29 mouse cellular contexts compared by ENCODE assay signal in the genomic region with DNA sequence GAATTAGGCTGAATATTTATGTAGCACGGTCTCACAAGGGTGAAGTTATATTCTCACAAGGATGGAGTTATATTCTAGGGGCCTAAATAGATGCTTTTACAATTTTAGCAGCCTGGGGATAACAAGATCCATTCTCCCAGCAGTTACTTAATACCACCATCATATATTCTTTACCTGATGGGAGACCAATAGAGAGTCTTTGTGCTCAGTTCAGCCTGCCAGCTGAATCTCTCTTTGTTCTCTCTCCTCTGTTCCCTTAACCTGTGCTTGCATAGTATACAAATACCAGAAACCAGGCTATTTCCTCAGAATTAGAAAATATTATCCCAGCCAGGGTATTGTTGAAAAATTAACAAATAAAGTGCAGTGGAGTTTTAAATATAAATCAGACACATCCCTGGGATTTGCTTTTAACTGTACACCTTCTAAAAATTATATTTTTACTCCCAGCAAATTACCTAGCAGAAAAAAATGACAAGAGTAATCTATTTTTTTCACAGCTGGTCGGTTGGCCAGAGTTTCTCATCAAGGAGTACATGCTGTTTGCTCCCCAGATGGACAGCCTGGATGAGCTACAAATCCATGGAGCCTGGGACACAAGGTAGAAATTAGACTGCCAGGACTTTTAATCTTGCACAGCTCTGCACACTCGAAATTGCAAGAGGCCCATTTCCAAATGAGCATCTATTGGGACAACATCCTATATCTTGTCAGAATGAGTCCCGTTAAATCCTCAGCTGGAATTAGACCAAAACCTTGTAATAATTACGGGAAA.
A peak's percentile ranks its signal among the peaks of the same experiment; 100 is the strongest.
DNase-seq lines count a peak whose midpoint lies in the region; ATAC-seq and TF ChIP-seq lines count a peak whose summit lies in the region.
"Had no signal": no experiment of that assay in that cellular context is flagged by ENCODE, and none has a peak within 500 bp of the region (broad histone marks: within the 10 kb centered on the region; RNA-seq: fewer than 3 reads in every experiment).

No protein-coding gene starts in this region.

- H3K36me3 ChIP-seq in hindbrain, embryonic 13.5 days: no peaks in the 10 kb centered on the region
- no peaks in the 10 kb centered on the region for H3K36me3 ChIP-seq in hindbrain, embryonic 11.5 days (ENCODE audit: control insufficient read depth, insufficient read depth, low read length)
- no peaks in the 10 kb centered on the region for H3K36me3 ChIP-seq in liver, postnatal 0 days (replicated peaks; ENCODE audit: insufficient read depth, low read length)
- H3K36me3 ChIP-seq: heart, embryonic 13.5 days; intestine, embryonic 15.5 days; limb, embryonic 10.5 days; limb, embryonic 15.5 days; neural tube, embryonic 15.5 days had no signal

- H3K9ac ChIP-seq in hindbrain, embryonic 13.5 days: no peak overlapping the region
- no peak overlapping the region for H3K9ac ChIP-seq in hindbrain, embryonic 11.5 days (ENCODE audit: low read depth, low read length)
- no peak overlapping the region for H3K9ac ChIP-seq in liver, postnatal 0 days (replicated peaks)
- H3K9ac ChIP-seq: heart, embryonic 13.5 days; intestine, embryonic 15.5 days; limb, embryonic 15.5 days; liver, embryonic 14.5 days; lung, embryonic 14.5 days; neural tube, embryonic 15.5 days had no signal

- H3K9me3 ChIP-seq in hindbrain, embryonic 13.5 days: no peaks in the 10 kb centered on the region
- H3K9me3 ChIP-seq in hindbrain, embryonic 11.5 days (ENCODE audit: control insufficient read depth, low read length): no peaks in the 10 kb centered on the region
- no peaks in the 10 kb centered on the region for H3K9me3 ChIP-seq in liver, postnatal 0 days (ENCODE audit: low read length)
- H3K9me3 ChIP-seq: heart, embryonic 13.5 days; intestine, embryonic 15.5 days; limb, embryonic 10.5 days; limb, embryonic 15.5 days; neural tube, embryonic 15.5 days had no signal

- no peaks in the 10 kb centered on the region for H3K4me1 ChIP-seq in hindbrain, embryonic 13.5 days (replicated peaks)
- no peaks in the 10 kb centered on the region for H3K4me1 ChIP-seq in hindbrain, embryonic 11.5 days (replicated peaks; ENCODE audit: control insufficient read depth, insufficient read depth, low read length)
- no peaks in the 10 kb centered on the region for H3K4me1 ChIP-seq in liver, postnatal 0 days (ENCODE audit: insufficient read depth)
- H3K4me1 ChIP-seq: intestine, embryonic 15.5 days; limb, embryonic 10.5 days; limb, embryonic 15.5 days; neural tube, embryonic 15.5 days had no signal

- H3K27me3 ChIP-seq in hindbrain, embryonic 13.5 days: no peaks in the 10 kb centered on the region
- H3K27me3 ChIP-seq in hindbrain, embryonic 11.5 days (ENCODE audit: control insufficient read depth, insufficient read depth, low read length): no peaks in the 10 kb centered on the region
- no peaks in the 10 kb centered on the region for H3K27me3 ChIP-seq in liver, postnatal 0 days (ENCODE audit: insufficient read depth, low read length)
- H3K27me3 ChIP-seq: CH12.LX; heart, embryonic 13.5 days; intestine, embryonic 15.5 days; limb, embryonic 15.5 days; neural tube, embryonic 15.5 days had no signal

- no peak for ATAC-seq in hindbrain, embryonic 13.5 days (ENCODE audit: low FRiP score)
- no peak for ATAC-seq in hindbrain, embryonic 11.5 days (ENCODE audit: low FRiP score)
- no peak for ATAC-seq in CD4-positive, CD25-positive, alpha-beta regulatory T cell, adult 4 months
- ATAC-seq in liver, postnatal 0 days: no peak
- ATAC-seq: activated CD4-positive, CD25-positive, alpha-beta regulatory T cell, adult 4 months; forebrain, embryonic 16.5 days; intestine, embryonic 15.5 days had no signal

- 69% methylated on average over 5 of the region's 5 CpGs for WGBS in hindbrain, embryonic 13.5 days
- WGBS in hindbrain, embryonic 11.5 days: 72% methylated on average over 5 of the region's 5 CpGs
- 68% methylated on average over 5 of the region's 5 CpGs for WGBS in liver, postnatal 0 days (ENCODE audit: insufficient replicate concordance)

- peak overlapping the region; percentile 18; the same call in 1 of the 2 replicates for H3K27ac ChIP-seq in hindbrain, embryonic 13.5 days
- H3K27ac ChIP-seq in hindbrain, embryonic 11.5 days (ENCODE audit: low read depth, low read length): no peak overlapping the region
- H3K27ac ChIP-seq in liver, postnatal 0 days (ENCODE audit: low read depth): no peak overlapping the region
- H3K27ac ChIP-seq: heart, embryonic 13.5 days; intestine, embryonic 15.5 days; kidney, postnatal 0 days; limb, embryonic 10.5 days; limb, embryonic 15.5 days; liver, embryonic 14.5 days; neural tube, embryonic 15.5 days had no signal

- no peak for TF ChIP-seq POLR2A in brain, embryonic 14.5 days (IDR thresholded peaks at IDR 0.05; ENCODE audit: borderline replicate concordance, extremely low read depth, insufficient read depth, insufficient read length, poor library complexity, severe bottlenecking)

- TF ChIP-seq CTCF in brain, embryonic 14.5 days (IDR thresholded peaks at IDR 0.05; ENCODE audit: borderline replicate concordance, extremely low read depth, insufficient read depth, insufficient read length): no peak
- no peak for TF ChIP-seq CTCF in liver, postnatal 0 days (IDR thresholded peaks at IDR 0.05; ENCODE audit: low read depth)

- no peak for TF ChIP-seq EP300 in liver, postnatal 0 days (IDR thresholded peaks at IDR 0.05; ENCODE audit: low read depth)

- DNase-seq in cerebellum, postnatal 25 days: peak; percentile 12 to 30
- DNase-seq in cerebellum, adult 9-10 months: no peak
- DNase-seq in hindbrain, embryonic 11.5 days (ENCODE audit: low spot score): no peak
- peak; percentile 2 for DNase-seq in CD4-positive helper T cell, adult 2 months (ENCODE audit: low read depth, low spot score)
- peak; percentile 51 for DNase-seq in brain, embryonic 14.5 days (ENCODE audit: low read depth)
- no peak for DNase-seq in liver, postnatal 0 days
- DNase-seq: adrenal gland, adult 2 months; adrenal gland, postnatal 36 days; gastrocnemius, postnatal 10 days; heart, postnatal 10 days; kidney, adult 8-10 months; kidney, postnatal 4 days; lung, embryonic 14.5 days; lung, postnatal 14 days; retina, postnatal 1 day; right cerebral cortex, postnatal 14 days; thymus, postnatal 4 days had no signal

- no peak overlapping the region for H3K4me3 ChIP-seq in hindbrain, embryonic 13.5 days
- H3K4me3 ChIP-seq in hindbrain, embryonic 11.5 days (ENCODE audit: low read depth, low read length): no peak overlapping the region
- H3K4me3 ChIP-seq in liver, postnatal 0 days (ENCODE audit: low read depth, low read length): no peak overlapping the region
- H3K4me3 ChIP-seq: heart, embryonic 13.5 days; intestine, embryonic 15.5 days; limb, embryonic 10.5 days; limb, embryonic 15.5 days; neural tube, embryonic 15.5 days had no signal

- no peak overlapping the region for H3K4me2 ChIP-seq in hindbrain, embryonic 13.5 days
- H3K4me2 ChIP-seq in hindbrain, embryonic 11.5 days (replicated peaks; ENCODE audit: low read depth, low read length): no peak overlapping the region
- no peak overlapping the region for H3K4me2 ChIP-seq in liver, postnatal 0 days (ENCODE audit: low read depth, low read length)
- H3K4me2 ChIP-seq: heart, embryonic 13.5 days; intestine, embryonic 15.5 days; limb, embryonic 15.5 days; lung, embryonic 14.5 days; neural tube, embryonic 15.5 days had no signal

Comparison
In these comparisons a context has a peak if more than half of its experiments do, and no peak if none do; other contexts are left out.
1. DNase-seq: peak in cerebellum, postnatal 25 days (2 of 2), CD4-positive helper T cell, adult 2 months (single experiment) and brain, embryonic 14.5 days (single experiment); none in cerebellum, adult 9-10 months (single experiment), hindbrain, embryonic 11.5 days (single experiment) and liver, postnatal 0 days (single experiment).